Mouse (Mus musculus) lung, postnatal 0 days (tissue): ENCODE results near the gene Nit1. TPM values are rescaled to one million over a fixed set of nuclear protein-coding genes. Genes with fewer than 3 reads are reported as not detected.
A peak's percentile ranks its signal among the peaks of the same experiment; 100 is the strongest.
"Not testable (repeated sequence)": the region's sequence is repeated elsewhere in the genome, so short reads cannot be mapped to it uniquely, and the experiment has no call there.

ENCODE experiments used
- ATAC-seq: fragments of 200-750 bp; cut with Nextera tagmentation; 2 replicates; pipeline ENCODE4 v1.8.0; 2017; ENCODE audit warnings: moderate library complexity
- DNase-seq: peaks from one replicate; pipeline ENCODE4 v3.0.0-alpha.2; 2016; ENCODE audit warnings: low spot score
- H3K27ac ChIP-seq: fragments of 300-500 bp; sonication (generic); 2 replicates; pipeline ENCODE4 v1.5.1; 2014; ENCODE audit warnings: antibody characterized with exemption, mild to moderate bottlenecking, low read length, mixed read lengths
- H3K27me3 ChIP-seq: fragments of 300-500 bp; sonication (generic); replicated peaks from 2 replicates; pipeline ENCODE4 v1.6.1; 2014; ENCODE audit warnings: low read length, mixed read lengths; ENCODE audit not compliant: insufficient read depth
- H3K36me3 ChIP-seq: fragments of 300-500 bp; sonication (generic); 2 replicates; pipeline ENCODE4 v1.6.1; 2014; ENCODE audit warnings: low read length, mixed read lengths; ENCODE audit not compliant: insufficient read depth
- H3K4me1 ChIP-seq: fragments of 300-500 bp; sonication (generic); 2 replicates; pipeline ENCODE4 v1.6.1; 2014; ENCODE audit warnings: antibody characterized with exemption, low read depth, low read length, mixed read lengths; ENCODE audit not compliant: insufficient read depth
- H3K4me2 ChIP-seq: fragments of 300-500 bp; sonication (generic); replicated peaks from 2 replicates; pipeline ENCODE4 v1.6.1; 2014; ENCODE audit warnings: low read depth, mild to moderate bottlenecking, low read length, moderate library complexity, mixed read lengths
- H3K4me3 ChIP-seq: fragments of 300-500 bp; sonication (generic); 2 replicates; pipeline ENCODE4 v1.5.1; 2014; ENCODE audit warnings: low read depth, low read length
- H3K9ac ChIP-seq: fragments of 300-500 bp; sonication (generic); replicated peaks from 2 replicates; pipeline ENCODE4 v1.6.1; 2014; ENCODE audit warnings: low read depth, mild to moderate bottlenecking
- H3K9me3 ChIP-seq: fragments of 300-500 bp; sonication (generic); 2 replicates; pipeline ENCODE4 v1.6.1; 2016; ENCODE audit warnings: low read length, mixed read lengths
- CTCF ChIP-seq: IDR thresholded peaks from 2 replicates; pipeline ENCODE4 v1.5.1; 2016; ENCODE audit warnings: antibody characterized with exemption, mild to moderate bottlenecking
- EP300 ChIP-seq: IDR thresholded peaks from 2 replicates; pipeline ENCODE4 v1.6.1; 2016; ENCODE audit warnings: antibody characterized with exemption, mild to moderate bottlenecking, control low read depth
- WGBS: fragments of 180-500 bp; shearing (Covaris S2); extraction: QIAGEN DNeasy Blood & Tissue Kit; methylation state at CpG from one replicate; pipeline ENCODE4 v1.1.7; 2014; 5-methylcytosine and 5-hydroxymethylcytosine counted together
- polyA plus RNA-seq: library from polyadenylated mRNA; unstranded; fragments of >200 nt; fragmentation: Nextera tagmentation; extraction: Ambion mirVana; gene quantifications from 2 replicates; pipeline ENCODE4 v1.2.1, GENCODE M21; 2015

The Nit1 gene
- polyA plus RNA-seq, 1 experiment from 2014 or later: 39.9 TPM

DNA sequence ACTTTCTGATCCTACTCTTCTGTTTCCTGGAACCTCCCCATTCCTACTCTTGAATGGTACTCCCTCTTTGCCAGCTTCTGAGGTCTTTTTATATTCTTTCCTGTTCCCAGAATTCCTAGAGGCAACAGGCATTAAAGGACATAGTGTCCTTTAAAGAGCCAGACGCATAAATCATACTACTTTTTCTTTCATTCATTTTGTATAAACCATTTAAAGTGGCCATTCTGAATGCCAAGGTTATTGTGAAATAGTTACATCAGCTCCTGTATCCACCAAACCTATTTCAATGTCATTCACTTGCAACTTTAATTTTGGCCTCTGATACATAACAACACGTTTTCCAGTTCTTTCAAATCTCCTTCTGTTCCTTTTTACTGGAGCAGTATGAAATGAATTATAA lies 36.1 kb downstream of the Nit1 start:
- H3K4me1 ChIP-seq: no peaks in the 10 kb centered on the region
- H3K9ac ChIP-seq: no peak overlapping the region
- no peaks in the 10 kb centered on the region for H3K27me3 ChIP-seq
- H3K36me3 ChIP-seq: no peaks in the 10 kb centered on the region
- DNase-seq: peak; percentile 69
- no peak for ATAC-seq
- no peak overlapping the region for H3K4me2 ChIP-seq
- H3K9me3 ChIP-seq: no peaks in the 10 kb centered on the region
- no peak overlapping the region for H3K4me3 ChIP-seq
- no peak overlapping the region for H3K27ac ChIP-seq
- 48% methylated on average over 2 of the region's 2 CpGs for WGBS
- 0 out of 2 replicates have a peak, but pooled peaks have one; percentile 27 for TF ChIP-seq EP300
- TF ChIP-seq CTCF: no peak

DNA sequence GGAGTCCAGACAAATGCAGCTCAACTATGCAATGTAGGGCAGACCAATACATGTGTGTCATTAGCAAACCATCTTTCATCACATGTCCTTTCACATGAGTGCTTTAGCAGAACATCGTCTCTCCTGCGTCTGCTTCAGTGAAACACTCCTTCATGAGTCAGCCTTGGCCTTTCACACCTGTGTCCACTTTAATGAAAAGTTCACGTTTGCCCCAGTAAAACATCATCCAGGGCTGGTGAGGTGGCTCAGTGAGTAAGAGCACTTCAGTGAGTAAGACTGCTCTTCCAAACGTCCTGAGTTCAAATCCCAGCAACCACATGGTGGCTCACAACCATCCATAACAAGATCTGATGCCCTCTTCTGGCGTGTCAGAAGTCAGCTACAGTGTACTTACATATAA lies 39.3 kb downstream of the Nit1 start:
- H3K36me3 ChIP-seq, ATAC-seq, H3K9ac ChIP-seq, H3K9me3 ChIP-seq, H3K27me3 ChIP-seq, H3K4me3 ChIP-seq, H3K4me2 ChIP-seq, H3K27ac ChIP-seq, H3K4me1 ChIP-seq: not testable (repeated sequence)
- DNase-seq: peak; percentile 3
- WGBS: 64% methylated on average over 5 of the region's 5 CpGs

DNA sequence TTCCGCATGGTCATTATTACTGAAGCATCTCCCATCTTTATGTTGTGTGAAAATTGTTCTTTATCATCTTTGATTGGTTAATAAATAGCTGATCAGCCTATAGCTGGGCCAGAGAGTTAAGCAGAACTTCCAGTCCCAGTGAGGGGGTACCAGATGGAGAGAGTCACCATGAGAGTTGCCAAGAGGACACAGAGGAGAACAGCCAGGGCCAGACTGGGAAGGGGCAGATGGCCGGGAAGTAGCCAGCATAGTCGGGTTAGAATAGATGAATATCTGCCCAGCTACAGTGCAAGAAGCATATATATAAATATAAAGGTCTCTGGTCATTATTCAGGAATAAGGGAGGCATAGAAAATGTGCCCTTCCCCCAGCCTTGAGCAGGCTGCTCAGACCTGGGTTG lies 47.2 kb downstream of the Nit1 start:
- no peak for TF ChIP-seq EP300
- TF ChIP-seq CTCF: no peak
- peaks cover 5% of the 10 kb centered on the region; the same call in 1 of the 2 replicates for H3K4me1 ChIP-seq
- no peaks in the 10 kb centered on the region for H3K36me3 ChIP-seq
- no peak overlapping the region for H3K27ac ChIP-seq
- 51% methylated on average over 3 of the region's 3 CpGs for WGBS
- H3K9me3 ChIP-seq: no peaks in the 10 kb centered on the region
- no peak overlapping the region for H3K4me2 ChIP-seq
- ATAC-seq (no peak), DNase-seq (no peak)
- H3K4me3 ChIP-seq: no peak overlapping the region
- no peak overlapping the region for H3K9ac ChIP-seq
- 0 out of 2 replicates have a peak, but pooled peaks cover 3% of the 10 kb centered on the region for H3K27me3 ChIP-seq

DNA sequence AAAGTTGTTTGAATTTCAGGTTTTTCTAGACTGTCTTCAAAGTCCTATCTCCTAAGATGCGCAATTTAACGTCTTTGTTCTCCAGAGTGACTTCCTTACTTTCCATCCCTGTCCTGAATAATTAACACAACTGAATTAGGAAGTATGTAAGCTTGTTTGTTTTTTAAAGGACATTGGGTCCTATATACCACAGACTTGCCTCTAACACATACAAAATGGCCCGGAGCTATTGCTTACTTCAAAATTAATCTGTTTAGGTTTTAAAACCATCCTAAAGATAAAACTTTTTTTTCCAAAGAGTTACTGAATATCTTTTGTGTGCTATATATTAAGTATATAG lies 50.4 kb downstream of the Nit1 start:
- Histone ChIP-seq H3K4me2 (peak overlapping the region; percentile 63), H3K27ac (peak overlapping the region; percentile 96), H3K27me3 (0 out of 2 replicates have a peak, but pooled peaks cover 3% of the 10 kb centered on the region), H3K9me3 (no peaks in the 10 kb centered on the region), H3K4me3 (peak overlapping the region; percentile 83), H3K36me3 (no peaks in the 10 kb centered on the region), H3K4me1 (peaks cover 5% of the 10 kb centered on the region; the same call in 1 of the 2 replicates), H3K9ac (peak overlapping the region; percentile 97; the same call in 1 of the 2 replicates)
- TF ChIP-seq CTCF (no peak), EP300 (no peak)
- WGBS: 11% methylated on average over 3 of the region's 3 CpGs
- DNase-seq (no peak), ATAC-seq (peak; percentile 12; the same call in 1 of the 2 replicates)

DNA sequence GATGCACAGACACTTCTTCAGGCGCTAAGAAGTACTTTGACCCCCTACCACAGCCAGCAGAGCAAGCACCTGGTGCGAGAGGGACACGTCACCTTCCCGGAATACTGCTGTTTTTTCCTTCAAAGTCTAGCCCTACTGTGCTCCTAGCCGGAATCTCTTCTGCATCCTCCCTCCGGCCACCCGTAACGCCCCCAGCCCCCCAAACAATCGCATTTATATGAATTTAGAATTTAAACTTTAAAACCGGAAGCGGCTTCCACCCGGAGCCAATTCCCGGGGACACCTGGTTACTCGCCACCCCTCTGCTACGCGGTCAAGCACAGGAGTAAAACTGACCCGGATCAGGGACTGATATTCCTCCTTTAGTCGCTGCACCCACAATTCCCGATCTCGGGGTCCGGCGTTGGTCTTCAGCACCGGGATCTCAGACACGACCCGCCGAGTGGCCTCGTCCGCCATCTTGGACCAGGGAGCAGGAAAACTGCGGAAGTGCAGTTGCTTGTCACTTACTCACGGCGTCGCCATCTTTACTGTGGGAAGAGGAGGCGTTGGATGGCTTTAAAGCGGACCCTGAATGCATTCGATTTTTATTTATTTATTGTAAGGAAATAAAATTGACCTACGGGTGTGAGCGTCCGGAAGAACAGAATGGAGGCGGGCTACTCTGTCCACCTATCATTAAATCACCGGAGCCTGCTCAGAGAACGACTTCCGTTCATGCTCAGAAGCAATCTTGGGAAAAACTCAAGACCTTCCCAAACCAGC lies 51.0 kb downstream of the Nit1 start, which contains the start of gene Ufc1:
Gene Ufc1, minus strand, starts transcription at position 727 of the 765 bp plus-strand sequence.
- ATAC-seq (peak; percentile 92), DNase-seq (peak; percentile 96)
- H3K4me1 ChIP-seq: peaks cover 5% of the 10 kb centered on the region; the same call in 1 of the 2 replicates
- H3K27ac ChIP-seq: peak within 1 kb of the TSS; percentile 96
- no peaks in the 10 kb centered on the region for H3K36me3 ChIP-seq
- H3K27me3 ChIP-seq: 0 out of 2 replicates have a peak, but pooled peaks cover 3% of the 10 kb centered on the region
- H3K9ac ChIP-seq: peak within 1 kb of the TSS; percentile 97
- H3K9me3 ChIP-seq: no peaks in the 10 kb centered on the region
- TF ChIP-seq CTCF: peak; percentile 54
- peak; percentile 59 for TF ChIP-seq EP300
- WGBS: under 1% methylated on average over 42 of the region's 42 CpGs
- peak within 1 kb of the TSS; percentile 83 for H3K4me3 ChIP-seq
- peak within 1 kb of the TSS; percentile 63 for H3K4me2 ChIP-seq

DNA sequence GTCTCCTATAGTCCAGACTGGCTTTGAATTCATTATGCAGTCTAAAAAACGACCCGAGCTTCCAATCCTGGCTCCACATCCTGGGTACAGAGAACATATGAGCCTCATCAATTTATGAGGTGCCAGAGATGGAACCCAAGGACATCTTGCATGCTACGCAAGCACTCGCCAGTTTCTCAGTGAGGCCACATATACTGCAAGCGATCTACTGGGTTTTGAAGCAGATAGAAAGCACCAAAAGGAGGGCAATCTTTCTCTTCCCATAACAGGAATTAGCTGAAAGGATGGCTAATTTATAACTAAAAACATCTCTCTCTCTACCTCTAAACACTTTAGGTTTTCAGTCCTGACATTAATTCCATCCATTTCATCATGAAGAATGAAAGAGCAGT lies 51.5 kb downstream of the Nit1 start:
- Histone ChIP-seq H3K27ac (peak overlapping the region; percentile 96), H3K4me3 (peak overlapping the region; percentile 83), H3K4me2 (peak overlapping the region; percentile 63), H3K9me3 (no peaks in the 10 kb centered on the region), H3K36me3 (no peaks in the 10 kb centered on the region), H3K9ac (peak overlapping the region; percentile 97), H3K4me1 (peaks cover 5% of the 10 kb centered on the region; the same call in 1 of the 2 replicates), H3K27me3 (0 out of 2 replicates have a peak, but pooled peaks cover 3% of the 10 kb centered on the region)
- DNase-seq: peak; percentile 41
- no peak for ATAC-seq
- TF ChIP-seq CTCF: no peak
- no peak for TF ChIP-seq EP300
- WGBS: 27% methylated on average over 5 of the region's 5 CpGs
